13 mouse cellular contexts compared by ENCODE assay signal in the genomic region with DNA sequence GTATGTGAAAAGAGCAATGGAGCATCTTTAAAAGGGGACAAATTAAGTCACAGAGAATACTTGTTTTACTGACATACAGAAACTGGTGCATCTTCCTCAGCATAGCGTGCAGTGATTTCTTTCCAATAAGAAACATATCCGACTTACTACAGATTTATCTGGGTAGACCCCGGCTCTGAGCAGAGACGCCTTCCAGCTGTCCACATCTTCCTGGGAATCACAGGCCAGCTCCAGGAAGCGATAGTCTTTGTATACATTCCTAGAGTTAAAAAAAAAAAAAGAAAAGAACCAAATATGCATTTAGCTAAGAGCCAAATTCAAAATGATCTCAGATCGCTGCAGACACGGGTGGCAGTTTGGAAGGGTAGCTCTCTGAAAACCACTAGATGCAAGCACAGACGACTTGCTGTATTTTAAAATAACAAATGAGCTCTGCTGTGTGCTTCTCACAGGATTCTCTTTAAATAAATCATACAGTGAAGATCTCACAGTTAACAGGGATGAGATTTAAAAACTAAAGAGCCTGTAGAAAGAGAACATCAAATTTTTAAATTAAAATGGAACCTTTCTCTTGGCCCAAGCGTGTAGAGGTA.
DNase-seq lines count a peak whose midpoint lies in the region; ATAC-seq and TF ChIP-seq lines count a peak whose summit lies in the region.
"Had no signal": no experiment of that assay in that cellular context is flagged by ENCODE, and none has a peak within 500 bp of the region (broad histone marks: within the 10 kb centered on the region; RNA-seq: fewer than 3 reads in every experiment).

No protein-coding gene starts in this region.

- peak; percentile 26 for DNase-seq in forebrain, postnatal 0 days
- DNase-seq in forebrain, embryonic 11.5 days (ENCODE audit: low spot score), result no peak
- no peak for DNase-seq in kidney, postnatal 14 days
- peak; percentile 36 for DNase-seq in NIH3T3 (ENCODE audit: low read depth)
- no peak for DNase-seq in gastrocnemius, adult 2 months
- no peak for DNase-seq in left cerebral cortex, adult 9 months (ENCODE audit: low spot score in 2 of 2)
- DNase-seq: cerebellum, adult 8-10 months; liver; right cerebral cortex, adult 18-20 months had no signal

- no peak overlapping the region for H3K9ac ChIP-seq in forebrain, postnatal 0 days
- no peak overlapping the region for H3K9ac ChIP-seq in forebrain, embryonic 11.5 days (ENCODE audit: low read length)
- no peak overlapping the region for H3K9ac ChIP-seq in kidney, embryonic 16.5 days (replicated peaks; ENCODE audit: low read length)
- no peak overlapping the region for H3K9ac ChIP-seq in limb, embryonic 12.5 days (replicated peaks)
- H3K9ac ChIP-seq: hindbrain, embryonic 12.5 days; neural tube, embryonic 13.5 days had no signal

- TF ChIP-seq CTCF in forebrain, postnatal 0 days (IDR thresholded peaks at IDR 0.05; ENCODE audit: low read depth), result no peak
- no peak for TF ChIP-seq CTCF in gastrocnemius, adult 2 months (IDR thresholded peaks at IDR 0.05)

- no peak overlapping the region for H3K4me2 ChIP-seq in forebrain, postnatal 0 days (ENCODE audit: low read depth)
- H3K4me2 ChIP-seq in forebrain, embryonic 11.5 days (ENCODE audit: low read depth, low read length, severe bottlenecking), result no peak overlapping the region
- H3K4me2 ChIP-seq in kidney, embryonic 16.5 days (replicated peaks; ENCODE audit: low read depth, low read length), result no peak overlapping the region
- H3K4me2 ChIP-seq in limb, embryonic 12.5 days, result no peak overlapping the region
- H3K4me2 ChIP-seq: hindbrain, embryonic 12.5 days; neural tube, embryonic 13.5 days had no signal

- H3K9me3 ChIP-seq in forebrain, postnatal 0 days (ENCODE audit: low read length), result no peaks in the 10 kb centered on the region
- H3K9me3 ChIP-seq in forebrain, embryonic 11.5 days (ENCODE audit: control insufficient read depth, low read length), result no peaks in the 10 kb centered on the region
- H3K9me3 ChIP-seq in kidney, embryonic 16.5 days (ENCODE audit: low read length), result no peaks in the 10 kb centered on the region
- H3K9me3 ChIP-seq in limb, embryonic 12.5 days, result 0 out of 2 replicates have a peak, but pooled peaks cover 4% of the 10 kb centered on the region
- H3K9me3 ChIP-seq: hindbrain, embryonic 12.5 days; neural tube, embryonic 13.5 days had no signal

- no peaks in the 10 kb centered on the region for H3K4me1 ChIP-seq in forebrain, postnatal 0 days (ENCODE audit: insufficient read depth)
- no peaks in the 10 kb centered on the region for H3K4me1 ChIP-seq in forebrain, embryonic 11.5 days (replicated peaks; ENCODE audit: control insufficient read depth, insufficient read depth, low read length)
- no peaks in the 10 kb centered on the region for H3K4me1 ChIP-seq in kidney, embryonic 16.5 days (ENCODE audit: insufficient read depth, low read length)
- peaks cover 29% of the 10 kb centered on the region for H3K4me1 ChIP-seq in limb, embryonic 12.5 days (replicated peaks)

- no peak overlapping the region for H3K4me3 ChIP-seq in forebrain, postnatal 0 days (ENCODE audit: low read depth, low read length)
- H3K4me3 ChIP-seq in forebrain, embryonic 11.5 days (ENCODE audit: low read depth, low read length), result no peak overlapping the region
- no peak overlapping the region for H3K4me3 ChIP-seq in kidney, embryonic 16.5 days (ENCODE audit: low read length)
- no peak overlapping the region for H3K4me3 ChIP-seq in limb, embryonic 12.5 days (replicated peaks)
- no peak overlapping the region for H3K4me3 ChIP-seq in gastrocnemius, adult 2 months
- H3K4me3 ChIP-seq: hindbrain, embryonic 12.5 days; neural tube, embryonic 13.5 days had no signal

- ATAC-seq in forebrain, postnatal 0 days, result peak; percentile 66
- no peak for ATAC-seq in forebrain, embryonic 11.5 days (replicated peaks; ENCODE audit: low FRiP score)
- no peak for ATAC-seq in kidney, embryonic 16.5 days (ENCODE audit: low FRiP score, low TSS enrichment)
- no peak for ATAC-seq in limb, embryonic 12.5 days (ENCODE audit: insufficient number of reproducible peaks, insufficient read depth, low FRiP score, low TSS enrichment, low read depth)

- 0 out of 2 replicates have a peak overlapping the region, but pooled peaks have one; percentile 30 for H3K27ac ChIP-seq in forebrain, postnatal 0 days (ENCODE audit: low read depth, low read length)
- H3K27ac ChIP-seq in forebrain, embryonic 11.5 days (ENCODE audit: low read depth, low read length), result no peak overlapping the region
- peak overlapping the region; percentile 57; the same call in 1 of the 2 replicates for H3K27ac ChIP-seq in kidney, embryonic 16.5 days (ENCODE audit: low read length)
- peak overlapping the region; percentile 70 for H3K27ac ChIP-seq in limb, embryonic 12.5 days
- no peak overlapping the region for H3K27ac ChIP-seq in gastrocnemius, adult 2 months
- H3K27ac ChIP-seq: hindbrain, embryonic 12.5 days; neural tube, embryonic 13.5 days had no signal

- intact Hi-C loops in gastrocnemius, adult 2 months (cut with DNase I), result no loop called here

- WGBS in forebrain, postnatal 0 days, result 61% methylated on average over 9 of the region's 9 CpGs
- WGBS in forebrain, embryonic 11.5 days, result 84% methylated on average over 9 of the region's 9 CpGs
- 33% methylated on average over 9 of the region's 9 CpGs for WGBS in kidney, embryonic 16.5 days
- 69% methylated on average over 9 of the region's 9 CpGs for WGBS in limb, embryonic 12.5 days

- no peaks in the 10 kb centered on the region for H3K27me3 ChIP-seq in forebrain, postnatal 0 days (ENCODE audit: insufficient read depth, low read length)
- no peaks in the 10 kb centered on the region for H3K27me3 ChIP-seq in forebrain, embryonic 11.5 days (ENCODE audit: control insufficient read depth, insufficient read depth, low read length)
- no peaks in the 10 kb centered on the region for H3K27me3 ChIP-seq in kidney, embryonic 16.5 days (ENCODE audit: insufficient read depth, low read length)
- H3K27me3 ChIP-seq in limb, embryonic 12.5 days, result no peaks in the 10 kb centered on the region
- H3K27me3 ChIP-seq: hindbrain, embryonic 12.5 days; neural tube, embryonic 13.5 days had no signal

- H3K36me3 ChIP-seq in forebrain, postnatal 0 days (ENCODE audit: insufficient read depth), result no peaks in the 10 kb centered on the region
- no peaks in the 10 kb centered on the region for H3K36me3 ChIP-seq in forebrain, embryonic 11.5 days (ENCODE audit: control insufficient read depth, insufficient read depth, low read length)
- H3K36me3 ChIP-seq in kidney, embryonic 16.5 days (ENCODE audit: insufficient read depth, low read length), result no peaks in the 10 kb centered on the region
- no peaks in the 10 kb centered on the region for H3K36me3 ChIP-seq in limb, embryonic 12.5 days
- H3K36me3 ChIP-seq: hindbrain, embryonic 12.5 days; neural tube, embryonic 13.5 days had no signal

Comparison
In these comparisons a context has a peak if more than half of its experiments do, and no peak if none do; other contexts are left out.
1. DNase-seq: peak in forebrain, postnatal 0 days (single experiment) and NIH3T3 (single experiment); none in forebrain, embryonic 11.5 days (single experiment), kidney, postnatal 14 days (single experiment), gastrocnemius, adult 2 months (single experiment) and left cerebral cortex, adult 9 months (0 of 2).
2. H3K27ac ChIP-seq: peak in forebrain, postnatal 0 days (single experiment), kidney, embryonic 16.5 days (single experiment) and limb, embryonic 12.5 days (single experiment); none in forebrain, embryonic 11.5 days (single experiment) and gastrocnemius, adult 2 months (single experiment).